Mouse (Mus musculus): ENCODE measurements around the gene Zzef1.
"Not testable (repeated sequence)": the region's sequence is repeated elsewhere in the genome, so short reads cannot be mapped to it uniquely, and the experiment has no call there.

The Zzef1 gene

DNA sequence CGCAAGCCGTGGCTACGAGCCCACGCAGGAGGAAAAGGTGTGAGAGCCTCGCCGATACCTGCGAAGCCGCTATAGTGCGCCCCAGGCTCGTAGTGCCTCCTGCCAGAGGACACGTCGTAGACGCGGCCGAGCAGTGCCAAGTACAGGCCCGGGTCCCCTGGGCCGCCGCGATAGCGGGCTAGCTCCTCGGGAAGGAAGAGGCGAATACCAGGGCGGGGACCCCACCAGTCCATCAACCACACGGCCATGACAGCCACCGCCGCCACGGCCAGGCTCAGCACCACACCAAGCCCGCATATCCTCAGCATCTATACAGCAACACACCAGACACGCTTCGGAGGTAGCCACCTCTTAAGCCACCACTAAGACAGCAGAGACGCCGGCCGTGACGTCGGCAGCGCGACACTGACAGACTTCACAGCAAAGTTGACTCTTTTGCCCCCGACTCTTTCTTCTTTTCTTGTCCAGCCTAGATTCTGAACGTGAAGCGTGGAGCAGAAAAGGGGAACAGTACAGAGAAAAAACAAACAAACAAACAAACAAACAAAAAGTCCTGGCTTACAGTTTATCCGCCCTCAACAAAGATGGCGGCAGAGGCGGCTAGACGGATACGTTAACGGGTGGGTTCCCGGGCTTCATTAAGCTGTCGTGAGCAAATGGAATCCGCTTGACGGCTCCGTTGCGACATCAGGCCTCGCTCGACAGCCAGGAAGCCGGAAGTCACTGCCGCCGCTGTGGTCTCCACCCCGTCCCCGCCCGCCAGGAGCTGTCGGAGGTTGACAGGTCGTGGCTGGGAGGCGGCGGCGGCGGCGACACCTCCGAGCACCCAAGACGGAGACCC, at the start of gene Zzef1, which contains the start of gene Cyb5d2:
Gene Zzef1 (plus strand): TSS at position 772 of the 841 bp plus-strand sequence.
Gene Cyb5d2 (minus strand): TSS at position 688 of the 841 bp plus-strand sequence.
- peak; percentile 96 to 98 for DNase-seq (ENCODE audit: inconsistent age in 2 of 2, low spot score in 1 of 2)

DNA sequence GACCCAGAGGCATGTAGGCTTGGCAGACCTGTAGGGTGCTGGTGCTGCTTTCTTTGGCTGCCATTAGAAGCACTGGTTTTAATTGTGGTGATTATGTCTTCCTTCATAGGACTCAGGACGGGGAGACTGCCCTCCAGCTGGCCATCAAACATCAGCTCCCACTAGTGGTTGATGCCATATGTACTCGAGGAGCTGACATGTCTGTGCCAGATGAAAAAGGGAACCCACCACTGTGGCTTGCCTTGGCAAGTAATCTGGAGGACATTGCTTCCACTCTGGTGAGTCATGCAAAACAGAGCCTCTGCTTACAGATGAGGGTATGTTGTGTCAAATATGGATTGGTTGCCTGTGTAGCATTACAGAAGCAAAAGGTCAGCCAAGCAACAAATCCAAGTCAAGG, 44.1 kb upstream of the Zzef1 start:
- peak; percentile 76 to 86 for DNase-seq (ENCODE audit: inconsistent age in 2 of 2, low spot score in 1 of 2)

DNA sequence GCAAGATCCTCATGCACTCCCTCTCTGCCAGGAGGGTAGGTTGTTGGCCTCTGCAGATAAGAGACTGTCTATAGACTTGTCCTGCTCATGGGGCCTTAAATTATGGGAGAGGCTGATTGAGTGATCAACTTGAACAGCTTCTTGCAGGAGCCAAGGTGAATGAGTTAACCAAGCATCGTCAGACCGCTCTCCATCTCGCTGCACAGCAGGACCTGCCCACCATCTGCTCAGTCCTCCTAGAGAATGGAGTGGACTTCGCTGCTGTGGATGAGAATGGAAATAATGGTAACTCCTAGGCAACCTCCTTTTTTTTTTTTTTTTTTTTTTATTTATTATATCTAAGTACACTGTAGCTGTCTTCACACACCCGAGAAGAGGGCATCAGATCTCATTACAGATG, 37.7 kb upstream of the Zzef1 start:
- DNase-seq (ENCODE audit: inconsistent age in 2 of 2, low spot score in 1 of 2): no peak

DNA sequence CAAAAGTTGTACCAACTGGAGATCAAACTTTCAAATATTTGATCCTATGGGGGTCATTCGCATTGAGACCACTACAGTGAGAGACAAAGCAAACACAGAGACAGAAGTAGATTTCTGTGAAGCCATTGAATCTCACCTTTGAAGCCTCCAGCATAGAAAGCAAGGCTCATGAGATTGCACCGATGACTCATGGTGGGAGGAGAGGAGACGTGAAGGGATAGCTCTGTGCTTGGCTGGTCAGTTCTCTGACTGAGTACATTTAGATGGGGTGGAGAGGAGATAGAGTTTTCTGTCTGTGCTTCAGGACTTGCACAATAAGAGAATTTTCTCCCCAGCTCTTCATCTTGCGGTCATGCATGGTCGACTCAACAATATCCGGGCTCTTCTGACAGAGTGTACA, 36.4 kb upstream of the Zzef1 start:
- peak; percentile 49 to 68 for DNase-seq (ENCODE audit: inconsistent age in 2 of 2, low spot score in 1 of 2)

DNA sequence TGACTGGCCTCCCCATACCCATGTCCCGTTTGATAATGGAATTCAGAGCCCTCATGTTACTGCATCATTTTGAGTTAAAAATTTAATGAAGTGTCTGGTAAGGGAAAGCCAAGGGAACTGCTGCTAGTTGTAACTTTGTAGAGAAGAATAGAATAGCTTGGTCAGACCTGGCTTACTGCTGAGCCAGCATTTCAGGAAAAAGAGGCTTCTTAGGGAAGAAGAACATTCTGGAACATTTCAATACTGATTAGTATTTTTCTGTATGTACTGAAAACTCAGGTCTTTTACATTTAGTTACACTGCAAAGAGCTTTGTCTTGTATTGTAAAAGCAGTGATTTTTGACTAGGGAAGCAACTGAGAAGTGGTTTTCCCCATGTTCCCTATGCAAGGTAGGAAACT, 35.2 kb upstream of the Zzef1 start:
- DNase-seq (ENCODE audit: inconsistent age in 2 of 2, low spot score in 1 of 2): no peak

DNA sequence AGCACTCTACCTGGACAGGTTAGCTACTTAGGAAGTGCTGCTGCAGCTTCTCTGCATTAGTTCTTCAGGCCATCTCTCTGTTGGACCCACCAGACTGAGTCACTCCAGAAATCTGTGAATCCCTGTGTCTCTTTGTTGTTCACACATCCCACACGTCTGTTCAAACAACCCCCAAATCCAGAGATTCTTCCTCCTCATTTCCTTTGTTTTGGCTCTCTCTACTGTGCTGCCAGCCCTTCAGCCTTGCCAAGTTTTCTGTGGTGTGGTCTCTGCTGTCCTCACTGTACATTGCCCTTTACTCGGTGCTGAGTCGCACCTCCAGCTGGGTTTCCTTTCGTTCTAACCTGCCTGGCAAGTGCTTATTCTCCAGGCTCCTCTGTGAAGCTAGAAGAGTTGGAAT, 31.8 kb upstream of the Zzef1 start:
- DNase-seq (ENCODE audit: inconsistent age in 2 of 2, low spot score in 1 of 2): no peak

DNA sequence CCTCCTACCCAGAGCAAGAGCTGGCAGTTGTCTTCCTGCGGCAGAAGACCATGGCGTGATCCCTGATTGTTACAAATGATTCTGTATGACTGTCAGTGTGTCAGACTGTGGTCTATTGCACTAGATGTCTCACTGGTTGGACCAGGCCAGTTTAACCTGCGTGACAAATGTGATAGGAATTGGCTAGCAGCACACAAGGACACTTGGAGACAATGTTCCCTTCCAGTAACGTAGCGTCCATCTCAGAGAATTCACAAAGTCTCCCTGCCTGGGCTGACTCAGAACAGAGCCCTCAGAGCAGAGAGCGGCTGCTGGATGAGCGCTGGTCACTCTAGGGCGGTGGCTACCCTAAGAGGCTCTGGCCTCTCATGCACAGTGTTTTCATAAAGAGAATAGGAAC, 28.3 kb upstream of the Zzef1 start:
- DNase-seq (ENCODE audit: inconsistent age in 2 of 2, low spot score in 1 of 2): peak; percentile 84 to 85

DNA sequence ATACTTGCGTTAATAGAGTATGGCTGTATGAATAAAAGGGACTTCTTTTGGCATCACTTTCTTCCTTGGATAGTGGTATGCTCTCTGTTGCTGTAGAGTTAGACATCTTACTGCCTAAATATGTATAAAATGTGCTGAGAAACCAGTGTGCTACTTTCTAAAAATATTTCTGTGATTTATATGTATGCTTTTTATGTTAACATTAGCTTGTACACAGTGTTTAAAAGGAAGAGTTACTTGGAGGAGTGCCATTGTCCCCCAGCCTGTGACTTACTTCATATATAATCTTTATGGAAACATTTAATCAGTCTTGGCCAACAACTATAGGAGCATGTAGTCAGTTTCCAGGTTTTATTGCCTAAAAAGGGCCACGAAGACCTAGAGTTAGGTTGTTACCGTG, 27.0 kb upstream of the Zzef1 start:
- DNase-seq (ENCODE audit: inconsistent age in 2 of 2, low spot score in 1 of 2): no peak

DNA sequence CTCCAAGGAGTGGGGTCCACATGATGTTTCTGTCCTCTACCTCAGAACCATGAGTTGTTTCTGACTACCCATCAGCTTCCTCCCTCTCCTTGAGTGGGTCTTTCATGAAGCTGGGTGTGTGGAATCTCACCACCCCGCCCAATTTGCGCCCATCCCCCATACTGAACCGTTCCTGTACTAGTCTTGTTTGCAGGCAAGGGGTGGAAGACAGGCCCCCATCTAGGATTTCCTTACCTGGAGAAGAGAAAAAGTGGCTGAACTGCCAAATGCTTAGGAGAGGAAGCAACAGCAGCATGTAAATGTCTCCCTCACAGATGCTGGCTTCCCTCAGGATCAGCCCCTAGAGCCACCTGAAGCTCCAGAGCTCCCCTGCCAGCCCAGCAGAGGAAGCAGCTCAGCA, 25.7 kb upstream of the Zzef1 start:
- no peak for DNase-seq (ENCODE audit: inconsistent age in 2 of 2, low spot score in 1 of 2)

DNA sequence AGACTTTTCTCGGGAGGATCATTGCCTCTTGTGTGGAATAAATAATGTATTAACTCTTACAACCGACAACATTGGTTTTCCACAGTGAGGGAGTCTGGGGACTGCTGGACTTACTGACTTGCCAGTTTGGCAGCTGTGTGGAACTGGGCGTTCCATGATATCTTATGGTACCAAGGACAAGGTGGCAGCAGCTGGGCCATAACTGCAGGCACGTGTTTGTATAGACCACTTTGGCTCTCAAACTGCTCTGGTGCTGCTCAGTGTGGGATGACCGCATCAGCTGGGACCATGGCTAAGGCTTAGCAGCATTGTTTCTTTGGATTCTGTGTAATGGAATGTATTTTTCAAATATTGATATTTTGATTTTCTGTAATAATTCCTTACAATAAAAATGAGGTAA, 25.2 kb upstream of the Zzef1 start:
- no peak for DNase-seq (ENCODE audit: inconsistent age in 2 of 2, low spot score in 1 of 2)

DNA sequence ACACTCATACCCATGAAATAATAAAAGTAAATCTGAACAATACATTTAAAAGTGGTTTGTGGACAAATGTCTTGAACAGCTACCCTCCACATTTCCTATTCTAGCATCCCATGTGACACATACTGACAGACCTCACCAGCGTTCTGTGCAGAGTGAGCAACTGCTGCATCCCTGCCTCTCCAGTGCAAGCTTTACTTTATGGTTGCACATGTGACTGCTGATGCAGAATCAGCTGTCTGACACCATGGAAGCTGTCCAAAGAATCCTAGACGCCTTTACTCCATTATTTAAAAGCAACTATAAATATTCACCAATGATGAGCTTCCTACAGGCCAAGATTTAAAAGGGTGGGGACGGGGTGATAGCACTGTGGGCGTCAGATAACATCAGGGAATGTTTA, 24.6 kb upstream of the Zzef1 start:
- no peak for DNase-seq (ENCODE audit: inconsistent age in 2 of 2, low spot score in 1 of 2)

DNA sequence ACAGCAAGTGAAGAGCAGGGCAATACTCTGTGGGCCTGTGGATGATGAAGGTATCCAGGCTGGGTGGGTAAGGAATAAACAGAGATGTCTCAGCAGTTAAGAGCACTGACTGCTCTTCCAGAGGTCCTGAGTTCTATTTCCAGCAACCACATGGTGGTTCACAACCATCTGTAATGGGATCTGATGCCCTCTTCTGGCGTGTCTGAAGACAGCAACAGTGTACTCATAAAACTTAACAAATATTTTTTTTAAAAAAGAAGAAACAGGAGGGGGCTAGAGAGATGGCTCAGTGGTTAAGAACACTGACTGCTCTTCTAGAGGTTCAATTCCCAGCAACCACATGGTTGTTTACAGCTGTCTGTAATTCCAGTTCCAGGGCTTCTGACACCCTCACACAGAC, 23.4 kb upstream of the Zzef1 start:
- DNase-seq (ENCODE audit: inconsistent age in 2 of 2, low spot score in 1 of 2): not testable (repeated sequence)

DNA sequence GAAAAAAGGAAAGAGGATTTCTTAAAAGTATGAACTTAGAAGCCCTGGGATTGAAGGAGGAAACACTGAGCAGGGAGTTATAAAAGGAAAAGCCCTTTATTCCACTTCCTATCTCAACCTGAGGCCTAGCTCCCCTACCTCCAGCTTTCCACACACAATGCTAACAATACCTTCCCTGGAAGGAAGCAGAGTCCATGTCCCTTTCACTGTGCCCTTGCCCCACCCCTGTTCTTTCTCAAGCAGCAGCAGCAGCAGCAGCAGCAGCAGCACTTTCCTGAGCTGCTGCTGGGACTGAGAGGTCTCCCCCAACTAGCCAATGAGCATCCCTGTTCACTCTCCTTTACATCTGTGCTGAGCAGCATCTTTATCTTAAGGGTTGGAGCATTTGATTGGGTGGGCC, 17.1 kb upstream of the Zzef1 start:
- no peak for DNase-seq (ENCODE audit: inconsistent age in 2 of 2, low spot score in 1 of 2)

DNA sequence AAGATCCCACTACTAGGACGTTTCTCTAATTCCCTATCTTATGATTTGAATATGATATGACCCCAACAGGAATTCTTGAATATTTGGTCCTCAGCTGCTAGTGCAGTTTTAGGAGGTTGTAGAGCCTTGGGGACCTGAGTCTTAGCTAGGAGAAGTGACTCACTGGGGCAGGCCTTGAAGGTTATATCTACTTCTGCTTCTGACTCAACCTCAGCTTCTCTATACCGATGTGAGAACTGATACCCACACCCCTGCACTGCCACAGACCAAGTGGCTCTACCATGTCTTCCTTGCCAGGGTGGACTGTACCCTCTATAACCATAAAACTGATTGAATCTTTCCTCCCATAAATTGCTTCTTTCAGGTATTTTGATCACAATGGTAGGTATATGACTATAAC, 13.9 kb upstream of the Zzef1 start:
- peak; percentile 38 to 70 for DNase-seq (ENCODE audit: inconsistent age in 2 of 2, low spot score in 1 of 2)

DNA sequence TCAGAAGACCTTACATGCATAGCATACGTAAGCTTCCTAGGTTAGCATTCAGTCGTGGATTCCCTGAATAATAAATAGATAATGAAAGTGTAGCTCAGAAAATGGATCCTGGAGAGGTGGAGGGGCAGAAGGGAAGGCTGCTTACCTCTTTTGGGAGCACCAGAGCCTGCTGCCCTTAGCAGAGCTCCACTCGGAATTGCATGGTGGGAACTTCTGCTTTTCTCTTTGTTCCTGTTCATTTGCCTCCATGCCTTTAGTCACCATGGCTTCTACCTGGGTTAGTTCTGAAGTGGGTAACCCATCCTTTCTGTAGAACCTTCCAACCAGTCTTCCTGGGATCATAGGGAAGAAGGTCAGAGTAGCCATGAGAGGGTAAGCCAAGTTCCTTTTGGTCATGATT, 13.5 kb upstream of the Zzef1 start:
- DNase-seq (ENCODE audit: inconsistent age in 2 of 2, low spot score in 1 of 2): no peak

DNA sequence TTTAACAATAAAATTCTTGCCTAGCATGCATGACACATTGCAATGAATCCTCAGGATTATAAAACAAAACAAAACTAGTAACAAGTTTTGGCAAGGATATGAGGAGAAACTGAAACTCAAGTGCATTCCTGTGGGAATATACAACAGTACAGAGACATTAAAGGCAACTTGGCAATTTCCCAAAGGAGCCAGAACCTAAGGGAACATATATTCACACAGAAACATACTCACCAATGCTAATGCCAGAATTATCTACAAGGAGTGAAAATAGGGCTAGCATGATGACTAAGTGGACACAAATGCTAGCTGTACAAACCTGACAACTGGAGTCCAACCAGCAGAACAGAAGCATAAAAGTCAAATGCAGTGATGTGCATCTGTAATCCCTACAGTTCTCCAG, 4.0 kb upstream of the Zzef1 start:
- no peak for DNase-seq (ENCODE audit: inconsistent age in 2 of 2, low spot score in 1 of 2)

DNA sequence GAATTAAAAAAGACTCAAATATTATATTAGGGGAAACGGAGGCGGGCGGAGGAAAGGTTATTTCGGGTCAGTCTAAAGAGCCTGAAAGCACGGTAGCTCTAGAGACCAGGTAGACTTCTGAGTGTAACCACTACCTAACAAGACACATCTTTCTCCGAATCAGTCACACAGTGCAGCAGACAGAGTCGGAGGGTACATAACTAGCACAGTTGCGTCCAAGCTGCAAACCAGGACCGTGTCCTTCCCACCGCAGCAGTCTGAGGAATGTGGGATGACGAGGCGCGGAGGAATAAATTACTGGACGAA, 924 bp upstream of the Zzef1 start:
- no peak for DNase-seq (ENCODE audit: inconsistent age in 2 of 2, low spot score in 1 of 2)

DNA sequence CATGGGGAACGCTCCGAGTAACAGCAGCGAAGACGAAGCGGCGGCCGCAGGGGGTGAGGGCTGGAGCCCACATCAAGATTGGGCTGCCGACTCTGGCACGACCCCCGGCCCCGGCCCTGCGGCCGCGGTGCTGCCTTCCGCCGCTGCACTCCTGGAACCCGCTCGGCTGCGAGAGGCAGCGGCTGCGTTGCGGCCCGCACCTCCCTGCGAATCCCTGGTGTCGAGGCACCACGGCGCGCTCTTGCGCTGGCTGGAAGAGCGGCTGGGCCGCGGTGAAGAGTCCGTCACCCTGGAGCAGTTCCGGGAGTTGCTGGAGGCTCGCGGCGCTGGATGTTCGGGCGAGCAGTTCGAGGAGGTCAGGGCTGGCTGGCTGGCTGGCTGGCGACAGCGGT, 266 bp downstream of the Zzef1 start:
- no peak for DNase-seq (ENCODE audit: inconsistent age in 2 of 2, low spot score in 1 of 2)

DNA sequence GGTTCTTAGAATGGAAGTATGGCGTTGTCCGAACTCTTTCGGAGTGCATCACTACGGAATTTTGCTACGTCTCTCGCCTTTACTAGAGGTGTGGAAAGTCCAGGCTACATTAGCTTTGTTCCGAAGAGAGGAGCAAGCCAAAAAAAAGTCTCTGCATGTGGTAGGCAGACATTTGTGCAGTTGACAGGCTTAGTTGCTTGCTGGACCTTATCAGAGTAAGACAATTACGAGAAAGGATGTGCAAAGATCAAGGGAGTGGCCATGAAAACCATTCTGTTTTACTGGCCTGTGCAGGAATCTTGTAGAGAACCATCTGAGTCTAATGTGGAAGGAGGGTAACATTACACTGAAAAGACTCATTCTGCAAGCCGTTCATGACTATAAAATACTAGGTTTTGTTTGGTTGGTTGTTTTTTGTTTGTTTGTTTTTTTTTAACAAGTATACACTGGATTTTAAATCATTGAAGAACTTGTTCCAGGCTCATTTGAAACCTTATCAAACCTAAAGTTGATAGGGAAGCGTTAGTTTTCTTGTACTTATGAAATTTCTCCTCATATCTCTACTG, 830 bp downstream of the Zzef1 start:
- no peak for DNase-seq (ENCODE audit: inconsistent age in 2 of 2, low spot score in 1 of 2)

DNA sequence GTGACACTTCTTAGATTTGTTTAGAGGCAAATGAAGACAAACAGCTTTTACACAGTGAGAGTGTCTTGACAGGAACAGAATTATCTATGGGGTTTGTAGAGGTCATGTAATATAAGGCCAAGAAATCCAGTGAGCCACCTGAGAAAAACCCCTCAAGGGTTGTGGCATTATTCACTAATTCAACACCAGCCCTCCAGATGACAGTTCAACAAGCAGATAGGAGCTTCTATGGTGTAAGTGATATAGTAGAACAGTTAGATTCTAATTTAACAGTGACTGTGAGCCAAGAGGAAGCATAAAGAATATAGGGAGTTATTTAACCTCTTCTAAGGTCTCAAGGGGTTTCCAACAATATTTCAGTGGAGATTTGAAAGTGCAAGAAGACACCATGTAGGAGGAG, 2.1 kb downstream of the Zzef1 start:
- no peak for DNase-seq (ENCODE audit: inconsistent age in 2 of 2, low spot score in 1 of 2)

DNA sequence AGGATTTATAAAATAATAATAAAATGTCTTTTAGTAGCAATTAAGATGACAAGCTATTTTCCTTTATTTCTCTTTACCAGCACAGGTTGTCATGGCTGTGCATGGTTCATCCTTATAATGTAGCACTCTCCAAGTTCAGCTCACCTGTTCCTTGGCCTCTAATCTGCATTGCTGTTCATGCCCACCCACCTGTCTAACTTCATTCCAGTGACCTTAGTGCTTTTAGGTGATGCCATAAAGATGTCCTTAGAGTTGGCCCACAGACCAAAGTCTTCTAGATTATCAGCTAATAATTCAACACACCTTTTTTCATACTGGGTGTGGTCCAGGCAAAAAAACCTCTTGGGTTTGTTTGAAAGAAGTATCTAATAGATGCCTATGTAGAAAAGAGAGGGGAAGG, 5.2 kb downstream of the Zzef1 start:
- no peak for DNase-seq (ENCODE audit: inconsistent age in 2 of 2, low spot score in 1 of 2)

DNA sequence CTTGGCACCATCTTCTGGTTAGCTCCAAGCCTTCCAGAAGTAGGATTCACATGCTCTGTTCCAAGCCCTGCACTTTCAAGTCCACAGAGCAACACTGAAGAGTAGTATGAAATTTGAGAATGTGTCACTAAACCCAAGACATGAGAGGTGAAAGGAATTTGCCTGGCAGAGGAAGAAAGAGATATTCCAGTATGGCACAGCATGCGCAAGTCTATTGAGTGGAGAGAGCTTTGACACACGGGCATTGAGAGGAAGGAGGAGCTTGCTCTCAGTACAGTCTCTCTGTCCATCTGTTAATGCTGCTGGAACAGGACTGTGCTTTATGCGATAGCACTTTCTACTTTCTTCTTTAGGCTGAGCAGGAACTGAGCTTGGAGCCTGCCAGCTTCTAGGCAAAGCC, 7.0 kb downstream of the Zzef1 start:
- DNase-seq (ENCODE audit: inconsistent age in 2 of 2, low spot score in 1 of 2): no peak

DNA sequence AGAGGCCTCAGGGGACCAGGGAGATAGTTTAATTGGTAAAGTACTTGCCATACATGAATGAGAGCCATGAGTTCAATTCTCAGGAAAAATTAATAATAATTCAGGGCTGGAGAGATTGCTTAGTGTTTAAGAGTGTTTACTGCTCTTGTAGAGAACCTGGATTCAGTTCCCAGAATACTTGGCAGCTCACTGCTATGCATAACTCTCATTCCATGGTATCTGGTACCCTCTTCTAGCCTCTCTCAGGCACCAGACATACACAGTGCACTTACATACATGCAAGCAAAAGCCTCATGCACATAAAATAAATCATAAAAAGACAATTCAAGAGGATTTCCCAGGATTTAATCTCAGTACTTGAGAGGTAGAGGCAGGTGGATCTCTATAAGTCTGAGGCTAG, 8.6 kb downstream of the Zzef1 start:
- no peak for DNase-seq (ENCODE audit: inconsistent age in 2 of 2, low spot score in 1 of 2)
